Mouse (Mus musculus): ENCODE results near the gene Zfp423.

Gene Zfp423

DNA sequence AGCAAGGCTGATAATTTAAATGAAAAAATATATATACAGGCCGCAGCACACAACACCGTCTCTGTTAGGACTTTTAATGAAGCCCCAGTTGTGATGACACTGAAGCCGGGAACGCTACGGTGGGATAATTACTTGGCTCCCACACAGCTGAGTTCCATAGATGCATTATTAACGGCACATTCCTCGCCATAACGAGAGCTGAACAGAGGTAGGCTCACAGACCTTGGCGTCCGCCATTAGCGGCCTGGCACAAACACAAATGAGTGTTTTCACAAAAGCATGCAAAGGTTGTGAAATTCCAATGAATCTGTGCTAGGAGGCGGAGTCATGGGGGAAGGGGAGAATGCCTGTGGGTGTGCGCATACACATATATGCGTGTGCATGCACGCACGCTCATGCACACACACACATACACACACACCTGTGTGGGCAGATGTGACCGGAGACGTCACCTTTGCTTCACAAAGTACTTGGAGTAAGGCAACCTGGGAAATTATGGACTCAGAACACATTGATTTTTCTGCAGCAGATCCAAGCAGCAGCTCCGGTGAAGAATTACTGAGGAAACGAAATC lies 214.2 kb downstream of the Zfp423 start:
- WGBS, result 73% methylated on average over 20 of the region's 20 CpGs

DNA sequence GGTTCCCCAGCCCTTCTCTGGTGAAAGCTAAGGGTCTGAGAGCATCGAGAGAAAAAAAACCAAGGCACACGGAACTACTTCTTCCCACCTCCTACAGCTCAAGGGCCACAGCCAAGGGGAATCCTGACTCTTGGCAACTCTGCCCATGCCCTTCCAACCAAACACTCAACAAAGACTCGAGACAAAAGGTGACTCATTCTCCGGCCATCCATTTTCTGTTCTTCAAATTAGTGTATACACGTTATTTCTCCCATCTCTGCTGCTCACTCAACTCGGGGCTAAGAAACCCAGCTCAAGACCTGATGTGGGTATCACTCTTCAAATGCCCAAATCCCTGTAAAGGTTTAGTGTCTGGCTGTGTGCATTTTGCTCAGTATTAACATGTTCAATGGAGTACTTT lies 214.8 kb downstream of the Zfp423 start:
- 73% methylated on average over 6 of the region's 6 CpGs for WGBS

DNA sequence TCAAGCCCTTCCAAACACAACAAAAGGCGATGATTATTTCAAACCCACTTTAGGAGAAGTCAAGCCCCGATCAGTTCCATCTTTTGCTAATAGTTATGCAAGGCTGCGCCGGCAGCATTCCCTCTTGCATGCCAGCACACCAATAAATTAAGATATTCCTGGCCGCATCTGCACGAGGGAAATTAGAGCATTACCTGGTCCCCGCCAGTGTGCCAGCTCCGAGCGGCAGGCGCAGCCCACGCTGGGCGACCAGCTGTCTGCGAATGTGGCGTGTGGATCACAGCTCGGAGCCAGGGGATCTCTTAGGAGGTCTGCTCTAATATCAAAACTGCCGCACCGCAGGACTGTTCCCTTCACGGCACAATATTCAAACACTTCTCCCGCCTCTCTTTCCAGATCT lies 217.4 kb downstream of the Zfp423 start:
- WGBS, result 94% methylated on average over 19 of the region's 19 CpGs

DNA sequence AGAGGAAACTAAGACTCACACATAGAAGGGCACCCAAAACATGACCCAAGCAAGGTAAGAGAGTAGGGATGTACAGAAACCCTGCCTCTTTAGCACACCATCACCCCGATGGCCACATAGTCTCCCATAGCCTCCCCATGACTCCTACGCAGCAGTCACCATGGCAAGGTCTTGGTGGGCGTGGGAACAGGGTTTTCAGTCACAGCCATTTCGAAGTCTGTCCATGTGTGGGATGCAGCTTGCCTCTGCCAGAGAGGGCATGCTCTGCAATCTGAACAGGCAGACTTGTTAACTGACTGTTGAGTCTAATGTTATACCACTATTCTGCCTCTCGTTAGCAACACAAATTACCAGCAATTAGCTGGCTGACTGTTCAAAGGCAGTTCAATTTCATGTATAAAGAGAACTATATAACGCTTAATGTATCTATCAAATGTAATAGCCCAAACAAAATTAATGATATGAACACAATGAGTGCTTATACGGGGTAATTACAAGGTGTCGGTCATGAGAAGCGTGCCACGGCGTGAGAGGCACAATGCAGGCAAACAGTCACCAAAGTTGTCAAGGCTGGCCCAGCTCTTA lies 218.4 kb downstream of the Zfp423 start:
- WGBS, result 87% methylated on average over 11 of the region's 11 CpGs

DNA sequence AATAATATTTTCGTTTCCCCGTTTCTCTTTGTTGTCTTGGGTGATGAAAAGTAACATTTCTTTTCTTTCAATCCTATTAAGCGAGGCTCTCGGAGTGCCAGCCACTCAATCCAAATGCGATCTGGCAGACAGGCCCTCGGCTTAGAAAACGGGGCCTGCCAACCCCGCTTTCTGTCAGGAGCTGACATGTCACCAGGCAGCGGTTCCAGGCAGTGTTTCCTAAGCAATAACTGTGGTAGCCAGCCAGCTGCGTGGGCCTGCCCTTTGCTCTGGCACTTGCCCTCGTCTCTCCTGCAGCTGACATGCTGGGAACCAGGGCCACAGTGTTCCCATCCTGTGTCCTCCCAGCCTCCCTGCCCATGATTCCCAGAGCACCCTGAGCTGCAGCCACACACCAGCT lies 221.5 kb downstream of the Zfp423 start:
- 71% methylated on average over 11 of the region's 11 CpGs for WGBS

DNA sequence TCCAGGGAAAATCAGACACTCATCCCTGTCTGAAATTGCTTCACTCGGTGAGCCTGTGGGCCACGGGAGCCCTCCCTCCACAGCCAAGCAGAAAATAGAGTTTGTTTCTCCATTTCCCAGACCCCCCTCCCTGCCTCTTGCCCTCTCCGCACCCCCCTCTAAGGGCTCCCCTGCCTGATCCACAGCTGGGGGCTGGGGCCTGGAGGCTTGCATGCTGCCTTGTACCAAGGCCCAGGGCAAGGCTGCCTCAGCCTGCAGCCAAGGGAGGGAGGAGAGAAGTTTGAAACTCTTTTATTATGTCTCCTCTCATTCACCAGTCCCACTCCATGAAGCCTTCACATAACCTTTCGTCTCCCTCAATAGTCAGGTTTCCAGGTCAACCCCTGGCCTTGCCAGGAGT lies 224.5 kb downstream of the Zfp423 start:
- WGBS, result 71% methylated on average over 4 of the region's 4 CpGs

DNA sequence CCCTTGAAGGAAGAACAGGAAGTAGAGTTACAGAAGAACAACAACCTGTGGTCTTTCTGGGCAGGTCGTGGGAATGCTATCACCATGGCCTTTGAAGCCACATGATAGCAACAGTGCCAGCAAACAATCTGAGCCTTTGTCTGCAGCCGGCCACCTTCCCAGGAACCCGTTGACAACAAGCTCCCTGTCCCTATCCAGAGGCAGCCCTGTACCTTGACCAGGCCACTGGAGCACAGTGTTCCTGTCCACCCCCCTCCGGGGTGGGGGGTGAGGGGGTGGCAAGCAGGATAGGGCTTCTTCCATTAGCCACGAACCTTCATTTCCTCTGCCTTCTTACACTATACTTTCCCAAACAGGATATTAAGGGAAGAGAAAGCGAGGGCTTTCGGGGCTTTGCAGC lies 224.9 kb downstream of the Zfp423 start:
- WGBS, result 53% methylated on average over 7 of the region's 7 CpGs

DNA sequence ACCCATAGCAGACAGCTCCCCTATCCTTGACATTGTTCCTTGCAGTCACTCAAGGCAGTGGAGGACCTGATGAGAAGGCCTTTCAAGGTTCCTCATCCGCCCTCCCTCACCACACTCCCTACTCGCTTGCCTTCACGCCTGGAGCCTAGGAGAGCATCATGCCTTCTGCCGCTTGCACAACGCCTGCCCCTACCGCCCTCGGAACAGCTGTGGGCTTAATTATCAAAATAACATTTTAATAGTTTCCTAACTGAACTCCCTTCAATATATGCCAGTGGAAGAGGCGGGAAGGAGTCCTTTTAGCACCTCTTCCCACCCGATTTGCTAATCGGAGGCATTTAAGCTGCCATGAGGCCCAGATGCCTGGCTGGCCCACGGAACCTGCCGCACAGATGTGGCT lies 228.3 kb downstream of the Zfp423 start:
- 74% methylated on average over 12 of the region's 12 CpGs for WGBS

DNA sequence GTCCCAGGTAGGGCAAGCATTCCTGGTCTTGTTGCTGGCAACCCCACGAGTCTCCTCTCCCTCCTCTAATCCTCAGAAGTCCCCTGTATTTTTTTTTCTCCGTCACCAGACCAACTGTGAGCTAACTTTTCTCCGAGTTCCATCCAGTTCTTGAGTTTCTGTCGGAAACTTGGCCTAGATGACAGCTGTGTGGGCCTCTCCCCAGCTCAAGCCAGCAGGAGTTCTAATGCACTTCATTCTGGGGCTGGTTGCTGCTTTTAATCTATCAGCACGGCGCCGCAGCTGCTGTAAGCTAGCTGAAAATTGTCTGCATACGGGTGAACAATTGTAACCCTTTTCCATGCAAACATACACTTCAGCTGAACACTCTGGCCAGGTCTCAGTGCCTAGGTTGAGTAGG lies 236.4 kb downstream of the Zfp423 start:
- WGBS, result 67% methylated on average over 8 of the region's 8 CpGs

DNA sequence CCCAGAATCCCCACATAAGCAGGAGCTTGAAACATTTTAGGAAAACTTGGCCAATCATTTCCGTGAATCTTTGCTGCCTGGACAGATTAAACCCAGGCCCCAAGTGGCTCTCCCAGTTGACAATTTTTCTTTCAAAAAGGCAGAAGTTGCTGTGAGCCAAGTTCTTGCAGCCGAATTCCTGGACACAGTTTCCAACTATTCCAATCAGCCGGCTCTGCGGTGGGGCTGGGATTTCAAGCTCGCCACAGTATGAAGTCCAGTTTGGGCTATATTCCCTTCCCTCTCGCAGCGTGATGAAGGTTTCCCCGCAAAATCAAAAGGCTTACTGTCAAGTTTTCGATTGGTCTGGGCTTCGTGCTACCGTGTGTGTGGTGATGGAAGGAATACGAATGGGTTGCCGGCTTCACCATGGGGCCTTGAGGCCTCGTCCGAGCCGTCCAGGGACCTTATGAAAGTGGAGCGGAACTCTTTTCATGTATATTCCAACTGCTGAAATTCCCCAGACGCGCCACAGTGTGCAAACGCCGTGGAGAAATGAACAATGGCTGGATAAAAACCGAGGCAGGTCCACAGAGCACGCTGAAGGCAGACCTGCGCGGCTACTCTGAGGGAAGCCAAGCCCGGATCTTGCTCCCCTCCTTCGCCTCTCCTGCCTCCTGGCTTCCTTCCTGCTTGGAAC lies 240.1 kb downstream of the Zfp423 start:
- 62% methylated on average over 27 of the region's 27 CpGs for WGBS

DNA sequence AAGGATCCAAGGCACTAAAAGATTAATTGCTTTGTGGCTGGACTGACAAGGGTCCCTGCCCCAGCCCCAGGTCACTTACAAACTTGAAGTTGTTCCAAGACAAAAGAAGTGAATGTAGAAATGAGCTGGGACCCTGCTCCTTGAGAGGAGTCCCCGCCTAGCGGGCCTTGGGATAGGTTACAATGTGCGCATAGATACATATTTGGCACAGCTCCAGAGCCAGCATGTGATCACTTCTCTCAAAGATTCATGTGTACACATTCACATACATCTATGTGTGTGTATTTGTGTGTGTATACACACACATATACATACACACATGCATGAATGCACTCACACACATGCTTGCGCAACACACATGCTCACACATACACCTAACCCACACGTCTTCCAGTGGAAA lies 241.9 kb downstream of the Zfp423 start:
- 86% methylated on average over 5 of the region's 5 CpGs for WGBS

DNA sequence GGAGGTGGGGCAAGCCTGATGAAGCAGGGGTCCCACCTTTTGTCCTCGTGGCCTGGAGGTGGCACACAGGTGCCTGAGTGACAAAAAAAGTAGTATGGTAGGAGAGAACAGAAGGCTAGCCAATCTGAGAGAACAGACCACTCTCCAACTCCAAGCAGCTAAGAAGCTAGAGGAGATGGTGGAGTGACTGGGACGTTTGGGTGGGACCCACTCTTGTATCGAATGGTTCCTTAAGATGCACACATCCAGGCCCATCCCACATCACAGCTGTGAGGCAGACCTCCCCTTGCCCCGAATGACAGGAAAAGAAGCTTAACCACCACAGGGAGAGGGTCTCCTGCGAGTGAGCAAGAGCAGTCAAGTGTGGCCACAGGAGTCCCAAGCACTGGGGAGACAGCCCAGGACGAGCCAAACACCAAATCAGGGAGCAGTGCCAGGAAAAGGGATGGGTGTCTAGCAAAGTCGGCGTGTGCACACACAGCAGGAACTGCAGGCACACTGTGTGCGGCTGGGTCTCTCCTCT lies 242.6 kb downstream of the Zfp423 start:
- WGBS, result 52% methylated on average over 9 of the region's 9 CpGs

DNA sequence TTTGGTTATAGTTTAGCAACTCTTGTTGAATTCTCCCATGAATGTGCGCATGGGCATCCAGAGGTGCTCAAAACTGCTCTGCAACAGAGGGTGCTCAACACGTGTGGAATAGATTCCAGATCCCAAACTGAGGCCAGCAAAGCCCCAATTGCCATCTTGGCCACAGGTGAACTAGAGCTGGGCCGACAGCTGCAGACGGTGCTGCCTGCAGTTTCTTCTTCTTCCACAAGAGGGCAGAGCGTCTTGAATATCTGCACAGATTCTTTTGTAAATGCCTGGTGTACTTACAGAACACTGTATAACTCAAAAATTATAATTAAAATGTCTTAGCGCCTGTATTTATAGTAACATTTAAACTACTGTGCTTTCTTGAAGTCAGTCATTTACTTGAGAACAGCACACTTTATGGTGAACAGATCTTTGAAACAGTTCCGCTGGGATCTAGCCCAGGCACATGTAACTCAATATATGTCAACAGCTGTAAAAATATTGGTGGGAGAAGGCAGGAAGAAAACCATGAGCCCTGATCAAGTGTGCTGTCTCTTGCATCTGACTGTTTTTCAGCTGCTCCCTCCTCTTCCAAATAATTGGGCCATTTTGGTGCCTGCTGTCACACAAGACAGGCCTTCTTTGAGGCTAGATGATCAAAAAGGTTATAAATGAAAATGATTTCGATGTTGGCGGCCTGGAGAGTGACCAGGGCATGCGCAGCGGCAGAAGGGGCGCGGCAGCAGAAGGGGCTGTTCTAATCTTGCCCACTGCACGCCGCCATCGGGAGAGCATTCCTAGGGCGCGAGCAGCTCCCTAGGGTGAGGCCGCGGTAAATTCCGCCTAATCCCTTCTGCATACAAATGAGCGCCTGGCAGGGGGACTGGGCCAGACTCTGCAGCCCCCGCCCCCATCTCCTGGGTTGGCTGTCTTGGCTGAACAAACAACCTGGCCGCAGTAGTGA lies 243.4 kb downstream of the Zfp423 start:
- 30% methylated on average over 24 of the region's 24 CpGs for WGBS

DNA sequence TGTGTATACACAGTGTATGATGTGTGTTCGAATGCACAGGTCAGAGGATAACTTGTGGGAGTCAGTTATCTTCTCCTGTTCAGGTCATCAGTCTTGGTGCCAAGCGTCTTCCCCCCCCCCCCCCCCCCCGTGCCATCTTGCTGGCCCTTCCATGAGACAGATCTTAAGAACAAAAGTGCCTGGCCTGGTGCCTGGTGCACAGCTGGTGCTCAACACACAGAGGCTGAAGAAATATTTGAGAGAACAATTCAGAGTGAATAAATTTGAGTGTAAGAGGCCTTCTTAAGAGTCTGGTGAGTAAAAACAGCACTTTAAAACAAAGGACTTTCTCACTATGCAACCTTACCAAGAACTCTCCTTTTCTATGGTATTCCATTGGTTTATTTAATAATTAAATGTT lies 245.4 kb downstream of the Zfp423 start:
- WGBS, result 37% methylated on average over 3 of the region's 3 CpGs

DNA sequence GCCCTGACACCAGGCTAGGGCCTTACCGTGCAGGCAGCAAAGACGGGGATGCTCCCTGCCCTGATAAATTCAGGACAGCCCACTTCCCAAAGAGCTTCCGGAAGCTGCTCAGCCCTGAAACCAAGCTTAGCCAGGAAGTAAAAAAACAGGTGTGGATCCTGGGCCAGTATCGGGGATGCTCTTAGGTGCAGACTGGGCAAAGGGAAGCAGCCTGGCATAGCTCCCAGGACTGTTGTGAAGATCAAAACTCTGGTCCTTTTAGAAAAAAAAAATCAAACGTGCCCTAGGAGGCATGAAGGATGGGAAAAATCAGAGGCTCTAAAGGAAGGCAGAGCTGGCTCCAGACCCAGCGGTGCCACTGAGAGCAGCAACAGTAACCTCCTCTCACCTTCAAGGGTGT lies 247.4 kb downstream of the Zfp423 start:
- 73% methylated on average over 6 of the region's 6 CpGs for WGBS

DNA sequence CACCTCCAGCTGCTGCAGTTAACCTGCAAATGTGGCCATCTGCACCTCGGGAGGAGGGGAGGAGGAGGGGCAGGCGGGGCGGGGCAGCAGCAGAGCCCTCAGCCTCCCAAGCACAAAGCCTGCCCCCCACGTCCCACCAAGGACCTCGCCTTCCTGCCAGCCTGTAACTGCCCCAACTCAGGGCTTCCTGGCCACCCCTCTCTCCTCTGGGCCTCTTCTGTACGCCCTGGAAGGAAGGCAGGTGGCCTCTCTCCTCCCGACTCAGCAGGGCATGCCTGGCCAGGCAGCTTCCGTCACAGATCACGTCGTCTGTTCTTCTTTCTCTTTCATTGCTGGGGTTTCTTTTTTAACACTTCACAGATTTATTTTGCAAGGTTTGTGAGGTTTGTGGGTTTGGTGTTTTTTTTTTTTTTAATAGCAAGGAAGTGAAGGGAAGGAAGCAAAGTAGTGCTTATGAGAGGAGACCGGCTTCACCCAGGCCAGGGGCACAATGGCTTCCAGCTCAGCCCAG lies 251.2 kb downstream of the Zfp423 start:
- 57% methylated on average over 11 of the region's 11 CpGs for WGBS

DNA sequence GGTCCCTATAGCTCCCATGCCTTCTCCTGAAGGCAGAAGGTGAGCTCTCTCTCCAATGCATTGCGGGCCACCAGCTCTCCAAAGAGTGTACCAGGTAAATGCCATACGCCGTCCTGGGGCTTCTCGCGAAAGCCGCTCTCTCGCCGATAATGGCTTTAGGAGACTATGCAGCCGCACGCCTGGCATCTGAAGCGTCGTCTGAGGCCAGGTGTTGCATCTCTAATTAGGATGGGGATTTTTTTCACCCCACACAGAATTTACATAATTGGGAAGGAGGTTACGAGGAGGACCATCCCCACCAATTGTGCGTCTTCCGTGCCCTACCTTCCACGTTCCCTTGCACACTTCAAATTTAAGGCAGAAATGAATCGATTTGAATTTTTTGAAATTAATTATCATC lies 252.2 kb downstream of the Zfp423 start:
- 94% methylated on average over 17 of the region's 17 CpGs for WGBS

DNA sequence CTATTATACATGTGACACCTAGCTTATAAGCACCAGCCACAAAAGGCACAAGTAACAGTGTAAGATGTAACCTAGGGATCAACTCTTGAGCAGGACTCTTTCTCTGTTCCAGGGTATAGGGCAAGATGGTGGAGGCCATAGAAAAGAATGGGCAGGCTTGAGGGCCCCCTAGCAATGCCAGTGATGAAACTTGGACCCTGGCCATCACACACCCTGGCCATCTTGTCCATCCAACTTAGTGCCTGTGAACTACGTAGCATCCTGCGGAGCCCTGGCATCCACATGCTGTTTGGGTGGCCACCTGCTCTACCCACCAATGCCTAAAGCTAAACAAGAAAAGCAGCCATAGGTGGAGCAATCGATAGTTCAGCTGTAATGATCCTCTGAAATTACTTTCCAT lies 254.6 kb downstream of the Zfp423 start:
- 97% methylated on average over 3 of the region's 3 CpGs for WGBS

DNA sequence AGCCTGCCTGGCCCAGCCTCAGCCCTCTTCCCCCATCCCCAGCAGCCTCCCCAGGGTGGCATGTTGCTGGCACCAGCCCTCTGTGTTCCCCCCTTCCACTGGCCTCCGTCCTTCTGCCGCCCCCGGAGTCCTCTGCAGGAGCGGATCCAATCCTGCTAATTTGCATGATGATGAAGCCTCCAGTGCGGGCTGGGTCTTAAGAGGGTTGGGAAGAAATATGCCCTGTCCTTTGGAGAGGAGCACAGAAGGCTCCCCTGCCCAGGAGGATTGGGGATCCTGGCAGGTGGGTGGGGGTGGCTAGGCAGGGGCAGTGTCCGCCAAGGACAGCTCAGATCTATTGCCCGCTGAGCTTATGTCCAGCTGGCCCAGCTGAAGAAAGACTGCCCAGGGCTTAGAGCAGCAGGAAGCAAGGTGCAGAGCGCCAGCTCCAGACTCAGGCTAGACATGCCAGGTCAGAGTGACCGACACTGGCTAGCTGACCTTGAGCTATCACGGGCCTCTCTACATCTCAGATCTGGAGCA lies 256.5 kb downstream of the Zfp423 start:
- 43% methylated on average over 10 of the region's 10 CpGs for WGBS

DNA sequence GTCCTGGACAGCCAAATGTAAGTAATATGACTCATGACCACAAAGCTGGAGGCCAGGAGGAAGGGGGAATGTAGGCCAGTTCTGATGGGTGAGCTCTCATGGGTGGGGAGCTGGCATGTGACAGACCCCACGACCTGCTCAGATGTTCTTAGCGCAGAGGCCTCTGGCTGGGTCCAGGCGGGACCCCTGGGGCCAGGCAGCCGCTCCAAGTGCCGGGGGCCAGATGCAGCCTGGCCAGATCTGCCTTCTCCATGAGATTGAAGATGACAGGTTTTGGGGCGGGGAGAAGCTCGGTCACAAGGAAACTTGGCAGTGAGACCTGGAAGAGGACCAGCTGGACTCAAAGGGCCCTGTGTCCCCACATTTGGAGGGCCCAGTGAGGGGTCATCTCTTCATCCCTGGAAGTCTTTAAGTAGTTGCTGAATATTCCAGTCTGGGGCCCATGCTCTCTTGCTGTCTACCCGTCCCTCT lies 257.3 kb downstream of the Zfp423 start:
- 58% methylated on average over 8 of the region's 8 CpGs for WGBS

DNA sequence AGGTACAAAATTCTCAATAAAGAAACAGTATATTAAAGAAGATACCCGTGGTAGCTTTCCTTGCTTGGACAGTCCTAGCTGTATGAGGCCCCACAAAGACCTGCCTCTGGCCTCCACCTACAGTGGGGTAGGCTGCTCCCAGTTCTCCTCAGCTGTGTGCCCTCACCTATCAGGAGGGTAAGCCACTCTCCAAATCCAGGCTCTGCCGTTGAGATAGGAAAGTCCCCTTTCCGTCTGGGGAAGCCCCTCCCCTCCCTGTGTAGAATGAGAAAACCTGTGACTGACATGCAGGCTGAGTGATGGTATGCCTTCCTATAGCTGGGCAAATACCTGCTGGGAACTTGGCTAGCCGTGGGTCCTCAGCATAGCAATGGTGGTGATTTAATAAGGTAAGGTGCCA lies 257.8 kb downstream of the Zfp423 start:
- 87% methylated on average over 4 of the region's 4 CpGs for WGBS

DNA sequence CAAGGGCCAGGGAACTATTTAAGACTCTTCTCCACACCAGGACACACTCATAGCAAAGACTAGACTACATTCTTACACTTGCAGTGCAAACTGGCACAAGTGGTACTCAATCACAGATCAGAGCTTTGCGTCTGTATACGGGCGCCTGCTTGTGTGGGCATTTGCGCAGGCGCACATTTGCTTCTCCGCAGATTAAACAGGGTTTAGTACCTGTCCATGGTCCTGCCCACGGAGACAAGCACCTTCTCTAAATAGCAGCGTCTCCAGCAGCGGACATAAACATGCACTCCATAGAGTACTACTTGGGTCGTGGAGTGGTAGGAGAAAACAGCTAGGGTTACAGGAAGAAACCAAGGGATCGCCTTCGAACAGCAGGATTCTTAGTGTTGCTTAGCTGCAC lies 259.1 kb downstream of the Zfp423 start:
- 87% methylated on average over 12 of the region's 12 CpGs for WGBS
